Mouse (Mus musculus): ENCODE measurements around the gene Usp35.

The Usp35 gene

DNA sequence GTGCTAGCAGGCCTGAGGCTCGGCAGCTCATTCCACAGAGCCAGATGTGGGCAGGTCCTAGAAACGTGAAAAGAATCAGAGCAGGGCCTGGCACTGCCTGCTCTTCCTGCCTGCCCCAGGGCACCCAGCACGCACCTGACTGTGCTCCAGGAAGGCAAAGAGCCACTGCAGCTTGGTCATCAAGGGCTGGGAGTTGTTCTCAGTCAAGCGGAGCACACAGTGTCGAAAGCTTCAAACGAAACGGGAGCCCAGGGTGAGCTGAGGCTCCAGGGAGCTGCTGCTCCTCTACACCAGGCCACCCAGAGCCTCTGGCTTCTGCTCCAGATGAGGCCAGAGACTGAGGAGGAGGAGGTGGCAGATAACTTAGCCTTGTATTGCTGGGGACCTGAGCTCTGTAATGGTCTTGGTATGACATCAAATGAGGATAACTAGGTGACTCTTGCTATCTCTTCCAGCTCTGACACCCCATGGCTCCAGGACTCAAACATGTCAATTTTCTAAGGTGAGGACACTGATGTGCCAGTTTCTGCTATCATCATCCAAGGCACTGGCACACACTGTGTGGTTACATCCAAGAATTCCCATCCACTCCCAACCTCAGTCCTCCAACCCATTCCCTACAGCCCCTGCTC is 18.3 kb downstream of the Usp35 start:
- no peak for DNase-seq (ENCODE audit: low read depth, low spot score)

DNA sequence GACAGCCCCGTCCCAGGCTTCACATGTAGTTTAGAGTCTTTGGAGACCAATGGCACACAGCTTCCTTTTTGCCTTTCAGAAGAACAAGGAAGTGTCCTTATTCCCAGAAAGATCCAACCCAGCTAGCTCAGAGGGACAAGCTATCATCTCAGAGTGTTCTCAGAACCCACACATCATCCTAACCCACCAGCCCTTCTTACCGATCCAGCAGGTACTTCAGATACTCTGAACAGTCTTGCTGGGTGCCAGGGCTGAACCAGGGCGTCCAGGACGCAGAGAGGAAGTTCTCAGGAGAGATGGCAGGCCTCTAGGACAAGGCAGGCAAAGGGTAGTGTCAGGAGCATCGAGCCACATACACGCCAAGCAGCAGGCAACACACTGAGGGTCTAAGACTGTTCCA is 19.0 kb downstream of the Usp35 start:
- no peak for DNase-seq (ENCODE audit: low read depth, low spot score)

GRCm38 (mm10) chr7:97312196-97312595 is 19.6 kb downstream of the Usp35 start:
- no peak for DNase-seq (ENCODE audit: low read depth, low spot score)

GRCm38 (mm10) chr7:97311620-97312019 is 20.2 kb downstream of the Usp35 start:
- DNase-seq (ENCODE audit: low read depth, low spot score), result no peak

GRCm38 (mm10) chr7:97310341-97310635 is 21.5 kb downstream of the Usp35 start:
- no peak for DNase-seq (ENCODE audit: low read depth, low spot score)

DNA sequence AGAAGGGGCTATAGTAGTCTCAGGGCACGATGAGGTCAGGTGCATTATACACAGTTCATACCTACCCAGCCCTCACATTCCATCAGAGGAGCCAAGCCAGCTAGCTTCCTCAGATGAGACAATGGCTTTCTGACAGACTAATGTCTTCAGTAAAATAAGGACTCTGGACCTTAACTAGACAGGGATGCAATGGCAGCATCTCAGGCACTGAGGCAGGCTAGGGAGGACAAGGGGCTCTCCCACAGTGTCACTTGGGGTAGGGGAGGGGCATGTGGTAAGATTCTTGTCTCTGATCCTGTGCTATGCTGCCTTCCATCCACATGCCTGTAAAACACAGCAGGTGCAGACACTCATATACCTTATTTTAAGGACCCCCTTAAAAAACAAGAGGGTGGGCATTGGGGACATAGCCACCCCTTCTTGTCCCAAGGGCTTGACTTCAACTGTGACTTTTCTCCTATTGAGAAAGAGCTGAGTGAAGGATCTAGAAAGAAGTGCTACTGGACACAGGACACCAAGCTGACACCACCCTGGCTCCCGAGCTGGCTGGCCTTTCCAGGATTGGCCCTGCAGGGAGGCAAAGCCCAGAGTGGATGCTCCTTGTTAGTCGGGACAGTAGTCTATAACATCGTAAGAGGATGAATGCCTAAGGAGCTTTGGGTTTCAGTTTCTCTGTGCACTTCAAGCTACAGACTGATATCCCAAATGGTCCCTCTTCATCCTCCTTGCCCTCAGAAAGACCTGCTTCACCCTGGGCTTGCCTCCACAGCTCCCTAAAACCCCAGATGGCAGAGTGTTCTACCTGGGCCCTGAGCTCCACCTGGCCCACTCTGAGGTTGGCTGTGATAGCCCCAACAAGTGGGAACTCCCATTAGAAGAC is 22.1 kb downstream of the Usp35 start:
- DNase-seq (ENCODE audit: low read depth, low spot score), result no peak

DNA sequence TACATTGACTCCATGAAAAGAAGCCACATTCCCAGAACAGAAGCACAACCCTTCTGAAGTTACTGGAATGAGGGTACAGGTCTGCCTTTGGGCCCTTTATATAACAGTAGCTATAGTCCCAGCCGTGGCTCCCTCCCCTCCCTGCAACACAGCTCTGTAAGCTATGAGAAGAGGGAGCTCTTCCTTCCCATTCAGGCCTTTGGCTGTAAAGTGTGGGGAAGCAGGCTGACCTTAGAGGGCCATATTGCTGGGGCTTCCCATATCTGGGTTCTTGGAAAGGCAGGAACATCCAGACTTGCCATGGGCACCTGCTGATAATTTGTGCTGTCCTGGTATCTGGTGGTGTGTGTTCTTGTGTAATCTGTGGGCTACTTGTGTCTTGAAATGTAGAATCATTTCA is 24.3 kb downstream of the Usp35 start:
- no peak for DNase-seq (ENCODE audit: low read depth, low spot score)

DNA sequence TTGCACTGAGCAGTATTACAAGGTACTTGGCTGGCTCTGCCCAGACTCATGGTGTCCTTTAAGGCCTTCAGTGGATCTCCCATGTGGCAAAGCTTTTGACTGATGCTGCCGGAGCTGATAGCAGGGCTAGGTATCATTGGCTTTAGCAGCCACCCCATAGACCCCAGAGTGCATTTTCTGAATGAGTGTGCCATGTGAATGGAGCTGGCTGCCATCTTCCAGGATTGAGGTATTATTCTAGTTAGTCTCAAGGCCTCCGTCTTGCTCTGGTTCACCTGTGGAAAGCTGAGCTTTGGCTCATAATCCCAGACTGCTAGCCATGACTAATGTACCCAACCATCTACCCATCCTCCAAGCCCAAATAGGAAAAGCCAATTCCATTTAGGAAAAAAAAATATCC is 25.0 kb downstream of the Usp35 start:
- no peak for DNase-seq (ENCODE audit: low read depth, low spot score)

DNA sequence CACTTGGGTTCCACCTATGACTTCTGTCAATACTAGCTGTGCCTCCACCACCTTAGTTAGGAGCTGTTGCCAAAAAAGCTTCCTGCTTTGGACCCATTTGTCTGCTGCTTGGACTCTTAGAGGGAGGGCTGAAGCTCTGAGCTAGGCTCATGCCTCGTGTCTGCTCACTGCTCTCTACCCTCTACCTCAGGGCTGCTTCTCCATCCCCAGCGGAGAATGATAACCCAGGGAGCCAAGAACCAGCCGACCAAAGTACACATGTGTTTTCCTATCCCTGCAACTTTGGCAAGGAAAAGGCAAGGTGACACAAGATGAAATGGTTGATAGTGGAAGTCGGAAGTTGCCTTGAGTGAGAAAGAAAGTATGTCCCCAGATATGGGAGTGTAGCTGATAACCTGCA is 26.6 kb downstream of the Usp35 start:
- no peak for DNase-seq (ENCODE audit: low read depth, low spot score)

- no peak for DNase-seq (ENCODE audit: low read depth, low spot score)
Observed at GRCm38 (mm10) chr7:97304471-97304870, 27.3 kb downstream of the Usp35 start.

DNA sequence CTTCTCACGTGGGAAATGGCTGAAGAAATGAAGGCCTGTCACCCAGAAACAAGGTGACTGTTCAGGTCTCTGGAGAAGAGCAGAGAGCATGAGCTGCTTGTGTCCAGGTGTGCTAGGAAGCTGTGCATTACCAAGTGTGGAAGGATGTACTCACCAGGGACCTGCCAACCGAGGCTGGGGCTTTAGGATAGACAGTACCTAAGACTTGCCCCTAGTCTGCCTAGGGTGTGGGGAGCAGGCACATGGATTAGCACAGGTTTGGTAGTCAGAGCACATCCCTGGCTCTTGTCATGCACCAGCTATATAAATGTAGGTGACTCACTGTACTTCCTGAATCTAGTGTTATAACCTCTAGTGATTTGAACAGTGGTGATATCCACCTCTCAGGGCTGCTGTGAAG is 28.2 kb downstream of the Usp35 start:
- no peak for DNase-seq (ENCODE audit: low read depth, low spot score)

- DNase-seq (ENCODE audit: low read depth, low spot score), result no peak
Observed at GRCm38 (mm10) chr7:97302876-97303275, 28.9 kb downstream of the Usp35 start.

DNA sequence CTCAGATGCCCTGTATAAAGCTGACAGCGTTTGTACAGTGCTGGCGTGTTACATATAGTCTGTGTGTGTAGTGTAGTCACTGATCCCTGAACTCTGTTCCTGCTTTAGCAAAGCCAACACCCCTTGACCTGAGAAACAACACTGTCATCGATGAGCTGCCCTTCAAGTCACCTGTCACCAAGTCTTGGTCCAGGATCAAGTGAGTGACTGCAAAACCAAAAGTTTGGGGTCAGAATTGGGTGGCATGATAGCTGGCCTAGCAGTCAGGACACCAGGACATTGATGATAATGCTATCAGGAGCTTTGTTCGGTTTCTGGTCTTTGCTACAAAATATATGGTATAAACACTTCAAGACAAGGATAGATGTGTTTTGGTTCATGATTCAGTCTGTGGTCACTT is 29.6 kb downstream of the Usp35 start:
- no peak for DNase-seq (ENCODE audit: low read depth, low spot score)

GRCm38 (mm10) chr7:97301321-97301720 is 30.5 kb downstream of the Usp35 start:
- DNase-seq (ENCODE audit: low read depth, low spot score), result no peak

GRCm38 (mm10) chr7:97300914-97301313 is 30.9 kb downstream of the Usp35 start:
- no peak for DNase-seq (ENCODE audit: low read depth, low spot score)

DNA sequence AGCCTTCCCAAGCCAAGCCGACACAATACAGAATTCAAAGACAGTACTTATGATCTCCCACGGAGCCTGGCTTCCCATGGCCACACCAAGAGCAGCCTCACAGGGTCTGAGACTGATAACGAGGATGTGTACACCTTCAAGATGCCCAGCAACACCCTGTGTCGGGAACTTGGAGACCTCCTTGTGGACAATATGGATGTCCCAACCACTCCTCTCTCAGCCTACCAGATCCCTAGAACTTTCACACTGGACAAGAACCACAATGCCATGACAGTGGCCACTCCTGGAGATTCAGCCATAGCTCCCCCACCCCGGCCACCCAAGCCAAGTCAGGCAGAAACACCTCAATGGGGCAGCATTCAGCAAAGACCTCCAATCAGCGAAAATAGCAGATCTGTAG is 32.9 kb downstream of the Usp35 start:
- no peak for DNase-seq (ENCODE audit: low read depth, low spot score)

- no peak for DNase-seq (ENCODE audit: low read depth, low spot score)
Observed at GRCm38 (mm10) chr7:97298279-97298678, 33.5 kb downstream of the Usp35 start.

DNA sequence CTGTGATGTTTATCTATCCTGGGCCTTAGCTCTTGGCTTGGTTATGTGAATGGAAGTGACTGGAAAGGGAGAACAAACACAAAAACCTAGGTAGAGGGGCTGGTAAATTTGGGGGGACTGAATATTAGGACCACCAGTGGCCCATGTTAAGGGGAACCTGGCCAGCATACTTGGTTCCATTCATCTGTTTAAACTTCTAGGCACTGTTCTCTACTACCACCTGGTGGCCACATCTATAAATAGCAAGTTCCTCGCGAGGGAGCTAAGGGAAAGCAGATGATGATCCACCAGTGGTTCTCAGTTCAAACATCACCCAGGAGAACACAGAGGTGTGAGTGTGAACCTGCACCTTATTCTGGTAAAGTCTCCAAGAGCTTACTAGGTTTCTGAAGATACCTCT is 34.4 kb downstream of the Usp35 start:
- DNase-seq (ENCODE audit: low read depth, low spot score), result peak; percentile 70

DNA sequence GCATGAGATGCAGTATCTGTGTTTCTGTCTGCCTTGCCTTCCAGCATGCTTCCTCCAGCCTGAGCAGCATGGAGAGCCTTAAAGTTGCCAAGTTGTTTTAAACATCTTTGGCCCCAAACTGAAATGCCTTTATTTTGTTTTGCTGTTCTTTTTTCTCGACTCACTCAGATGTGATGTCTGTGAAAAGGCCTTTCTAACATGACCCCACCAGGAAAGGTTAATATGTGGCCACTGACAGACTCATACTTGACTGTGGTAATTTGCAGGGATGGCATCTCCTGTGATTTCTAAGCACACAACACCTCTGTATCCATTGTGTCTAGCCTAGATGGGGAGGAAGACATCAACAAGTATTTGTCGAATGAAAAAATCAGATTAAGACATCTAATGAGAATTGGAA is 34.8 kb downstream of the Usp35 start:
- DNase-seq (ENCODE audit: low read depth, low spot score), result no peak

GRCm38 (mm10) chr7:97271068-97271467 is 60.8 kb downstream of the Usp35 start:
- no peak for DNase-seq (ENCODE audit: low read depth, low spot score)

- DNase-seq (ENCODE audit: low read depth, low spot score), result no peak
Observed at GRCm38 (mm10) chr7:97270367-97270766, 61.5 kb downstream of the Usp35 start.

DNA sequence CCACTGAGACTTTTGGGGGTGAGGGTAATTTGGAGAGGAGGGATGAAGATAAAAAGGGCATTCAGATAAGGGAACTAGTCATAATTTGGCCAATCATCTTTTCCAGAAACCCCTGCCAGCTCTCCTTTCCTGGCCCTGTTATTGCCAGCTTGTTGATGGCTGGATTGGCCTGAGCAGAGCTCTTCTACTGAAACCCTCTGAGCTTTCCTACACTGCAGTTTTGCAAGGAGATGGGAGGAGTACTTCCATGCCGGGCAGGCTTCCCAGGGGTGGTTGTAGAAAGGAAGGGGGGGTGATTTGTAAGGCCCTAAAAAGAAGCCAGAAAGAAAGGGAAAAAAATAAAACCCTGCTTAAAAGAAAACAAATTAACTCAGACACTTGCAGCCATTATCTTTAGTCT is 69.3 kb downstream of the Usp35 start:
- no peak for DNase-seq (ENCODE audit: low read depth, low spot score)
